Mouse (Mus musculus) lung, embryonic 14.5 days (tissue): ENCODE measurements at regions not wholly inside any gene's neighbourhood (a gene's known extent, or its start where the extent isn't known, plus 50 kb on each side); places are given as distances from the start of the nearest gene placed in this dataset.

Experiments
- ATAC-seq: fragments of 200-750 bp; cut with Nextera tagmentation; 2 replicates; pipeline ENCODE4 v1.8.0; 2017; ENCODE audit warnings: mild to moderate bottlenecking, moderate TSS enrichment, moderate library complexity; ENCODE audit not compliant: insufficient read depth
- DNase-seq: peaks from one replicate; pipeline ENCODE4 v3.0.0-alpha.2; 2015
- H3K27ac ChIP-seq: fragments of 300-500 bp; sonication (generic); 2 replicates; pipeline ENCODE4 v1.5.1; 2014; ENCODE audit warnings: low read depth, mild to moderate bottlenecking, moderate library complexity
- H3K27me3 ChIP-seq: fragments of 300-500 bp; sonication (generic); 2 replicates; pipeline ENCODE4 v1.6.1; 2014; ENCODE audit warnings: low read length, control low read depth; ENCODE audit not compliant: insufficient read depth
- H3K36me3 ChIP-seq: fragments of 300-500 bp; sonication (generic); 2 replicates; pipeline ENCODE4 v1.6.1; 2014; ENCODE audit warnings: control low read depth; ENCODE audit not compliant: insufficient read depth
- H3K4me1 ChIP-seq: fragments of 300-500 bp; sonication (generic); 2 replicates; pipeline ENCODE4 v1.6.1; 2014; ENCODE audit warnings: antibody characterized with exemption, control low read depth; ENCODE audit not compliant: insufficient read depth
- H3K4me2 ChIP-seq: fragments of 300-500 bp; sonication (generic); 2 replicates; pipeline ENCODE4 v1.6.1; 2014; ENCODE audit warnings: mild to moderate bottlenecking
- H3K4me3 ChIP-seq: fragments of 300-500 bp; sonication (generic); 2 replicates; pipeline ENCODE4 v1.5.1; 2014; ENCODE audit warnings: low read depth, low read length
- H3K9ac ChIP-seq: fragments of 300-500 bp; sonication (generic); 2 replicates; pipeline ENCODE4 v1.6.1; 2014
- H3K9me3 ChIP-seq: fragments of 300-500 bp; sonication (generic); 2 replicates; pipeline ENCODE4 v1.6.1; 2016; ENCODE audit warnings: low read depth, low read length, control low read depth
- CTCF ChIP-seq: IDR thresholded peaks from 2 replicates; pipeline ENCODE4 v1.5.1; 2016; ENCODE audit warnings: antibody characterized with exemption, low read depth
- WGBS: fragments of 180-500 bp; shearing (Covaris S2); extraction: QIAGEN DNeasy Blood & Tissue Kit; methylation state at CpG from one replicate; pipeline ENCODE4 v1.1.7; 2014; 5-methylcytosine and 5-hydroxymethylcytosine counted together

DNA sequence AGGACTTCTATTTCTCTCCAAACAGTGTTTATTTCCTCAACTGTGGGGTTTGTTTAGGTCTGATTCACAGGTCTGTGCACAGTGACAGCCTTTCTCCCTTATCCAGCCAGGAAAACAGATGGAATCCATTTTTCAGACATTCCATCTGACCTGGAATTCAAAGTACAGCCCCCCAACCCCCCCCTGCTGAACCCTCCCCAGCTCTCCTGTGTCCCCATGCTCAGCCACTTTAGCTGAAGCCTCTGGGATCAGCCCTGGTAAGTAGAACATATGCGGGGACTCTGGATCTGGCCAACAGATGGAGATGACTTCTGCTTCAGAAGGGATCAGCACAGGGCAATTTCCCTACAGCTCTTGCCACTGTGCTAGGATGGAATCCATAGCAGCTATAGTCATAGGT, 674.2 kb downstream of the Fat4 start:
- Histone ChIP-seq H3K4me3 (no peak overlapping the region), H3K9ac (no peak overlapping the region), H3K4me2 (no peak overlapping the region), H3K27ac (no peak overlapping the region), H3K4me1 (no peaks in the 10 kb centered on the region), H3K9me3 (no peaks in the 10 kb centered on the region), H3K36me3 (no peaks in the 10 kb centered on the region), H3K27me3 (no peaks in the 10 kb centered on the region)
- WGBS = 40% methylated on average over 1 of the region's 1 CpGs
- DNase-seq (no peak), ATAC-seq (no peak)
- no peak for TF ChIP-seq CTCF

DNA sequence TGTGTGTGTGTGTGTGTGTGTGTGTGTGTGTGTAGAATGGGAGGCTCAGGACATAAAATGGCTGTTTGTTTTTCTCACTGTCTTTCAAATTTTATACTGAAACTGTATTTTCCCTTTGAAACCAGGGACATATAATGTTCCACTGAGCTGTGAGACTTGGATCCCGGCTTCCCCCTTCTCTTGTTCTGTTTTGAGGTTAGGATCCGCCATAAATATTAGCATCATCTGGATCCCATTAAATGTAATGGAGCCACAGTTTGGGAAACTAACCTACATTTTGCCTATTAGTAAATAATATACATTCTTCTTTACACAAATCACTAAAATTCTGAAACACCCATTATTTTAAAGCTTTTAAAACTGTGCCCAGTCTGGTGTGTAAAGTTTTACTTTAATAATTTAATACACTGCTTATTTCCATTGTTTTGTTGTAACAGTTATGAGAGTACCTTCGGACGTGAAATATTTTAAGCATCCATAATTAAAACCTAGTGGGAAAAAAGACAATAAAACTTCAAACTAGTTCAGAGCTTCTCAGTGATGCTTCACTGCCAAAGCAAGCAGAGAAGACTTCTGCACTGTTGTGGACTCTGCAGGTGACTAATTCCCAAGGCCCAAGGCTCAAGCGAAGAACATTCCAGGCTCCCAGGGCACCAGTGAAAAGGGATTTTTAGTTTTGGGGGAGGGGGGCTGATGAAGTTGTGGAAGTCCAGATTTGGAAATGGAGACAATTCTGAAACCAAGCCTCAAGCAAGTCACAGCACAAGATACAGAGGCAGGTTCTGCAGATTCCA, 684.9 kb downstream of the Fat4 start:
- H3K9ac ChIP-seq = no peak overlapping the region
- no peak for DNase-seq
- ATAC-seq = no peak
- TF ChIP-seq CTCF = no peak
- no peaks in the 10 kb centered on the region for H3K9me3 ChIP-seq
- no peaks in the 10 kb centered on the region for H3K4me1 ChIP-seq
- WGBS = 84% methylated on average over 5 of the region's 5 CpGs
- H3K27me3 ChIP-seq = no peaks in the 10 kb centered on the region
- no peaks in the 10 kb centered on the region for H3K36me3 ChIP-seq
- H3K27ac ChIP-seq = no peak overlapping the region
- no peak overlapping the region for H3K4me2 ChIP-seq
- no peak overlapping the region for H3K4me3 ChIP-seq

DNA sequence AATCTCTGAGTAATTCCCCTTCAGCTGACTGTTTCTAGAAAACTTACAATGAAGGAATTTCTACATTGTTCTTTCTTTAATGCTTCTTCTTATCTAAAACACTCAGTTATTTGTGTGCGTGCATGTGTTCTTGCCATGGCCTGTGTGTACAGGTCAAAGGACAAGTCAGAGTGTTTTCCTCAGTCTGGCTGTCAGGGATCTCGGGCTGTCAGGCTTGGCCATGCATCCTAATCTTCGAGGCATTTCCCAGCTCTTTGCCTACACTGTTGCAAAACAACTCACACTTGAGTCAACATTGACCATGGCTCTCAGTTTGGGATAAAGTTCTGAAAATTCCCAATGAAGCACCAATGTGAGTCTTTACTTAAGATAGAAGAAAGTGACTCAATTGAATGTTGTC, 688.5 kb downstream of the Fat4 start:
- no peaks in the 10 kb centered on the region for H3K4me1 ChIP-seq
- no peak overlapping the region for H3K4me3 ChIP-seq
- no peaks in the 10 kb centered on the region for H3K36me3 ChIP-seq
- ATAC-seq = no peak
- H3K27ac ChIP-seq = no peak overlapping the region
- H3K9ac ChIP-seq = no peak overlapping the region
- H3K9me3 ChIP-seq = no peaks in the 10 kb centered on the region
- H3K4me2 ChIP-seq = no peak overlapping the region
- no peak for TF ChIP-seq CTCF
- DNase-seq = no peak
- 54% methylated on average over 3 of the region's 3 CpGs for WGBS
- H3K27me3 ChIP-seq = no peaks in the 10 kb centered on the region

GRCm38 (mm10) chr3:39591312-39591711, 704.6 kb downstream of the Fat4 start:
- ATAC-seq (no peak), DNase-seq (no peak)
- no peaks in the 10 kb centered on the region for H3K4me1 ChIP-seq
- no peaks in the 10 kb centered on the region for H3K27me3 ChIP-seq
- H3K4me3 ChIP-seq = no peak overlapping the region
- no peak overlapping the region for H3K27ac ChIP-seq
- no peaks in the 10 kb centered on the region for H3K36me3 ChIP-seq
- no peak overlapping the region for H3K9ac ChIP-seq
- H3K9me3 ChIP-seq = no peaks in the 10 kb centered on the region
- no peak overlapping the region for H3K4me2 ChIP-seq
- 65% methylated on average over 2 of the region's 2 CpGs for WGBS
- no peak for TF ChIP-seq CTCF

GRCm38 (mm10) chr3:39592349-39593117, 705.8 kb downstream of the Fat4 start:
- Histone ChIP-seq H3K9ac (no peak overlapping the region), H3K36me3 (no peaks in the 10 kb centered on the region), H3K4me3 (no peak overlapping the region), H3K4me2 (no peak overlapping the region), H3K9me3 (no peaks in the 10 kb centered on the region), H3K4me1 (no peaks in the 10 kb centered on the region), H3K27me3 (no peaks in the 10 kb centered on the region), H3K27ac (no peak overlapping the region)
- no peak for TF ChIP-seq CTCF
- ATAC-seq (no peak), DNase-seq (peak; percentile 16)
- 67% methylated on average over 4 of the region's 4 CpGs for WGBS

- DNase-seq (no peak), ATAC-seq (no peak)
- Histone ChIP-seq H3K9ac (no peak overlapping the region), H3K27ac (no peak overlapping the region), H3K4me3 (no peak overlapping the region), H3K9me3 (no peaks in the 10 kb centered on the region), H3K4me2 (no peak overlapping the region), H3K36me3 (no peaks in the 10 kb centered on the region), H3K4me1 (no peaks in the 10 kb centered on the region), H3K27me3 (no peaks in the 10 kb centered on the region)
- WGBS = 80% methylated on average over 3 of the region's 3 CpGs
- TF ChIP-seq CTCF = no peak
Observed at GRCm38 (mm10) chr3:39609937-39610336, 723.2 kb downstream of the Fat4 start.

- ATAC-seq (no peak), DNase-seq (no peak)
- Histone ChIP-seq H3K4me2 (no peak overlapping the region), H3K4me1 (no peaks in the 10 kb centered on the region), H3K9me3 (no peaks in the 10 kb centered on the region), H3K27ac (no peak overlapping the region), H3K27me3 (no peaks in the 10 kb centered on the region), H3K36me3 (no peaks in the 10 kb centered on the region), H3K4me3 (no peak overlapping the region), H3K9ac (no peak overlapping the region)
- TF ChIP-seq CTCF = no peak
- WGBS = 57% methylated on average over 7 of the region's 7 CpGs
Observed at GRCm38 (mm10) chr3:39612408-39612807, 725.7 kb downstream of the Fat4 start.
